Mouse (Mus musculus): ENCODE data around the gene Slc17a5. TPM values are rescaled to one million over a fixed set of nuclear protein-coding genes. Genes with fewer than 3 reads are reported as not detected.

The Slc17a5 gene
- polyA plus RNA-seq, 1 experiment, result 14.0 TPM

DNA sequence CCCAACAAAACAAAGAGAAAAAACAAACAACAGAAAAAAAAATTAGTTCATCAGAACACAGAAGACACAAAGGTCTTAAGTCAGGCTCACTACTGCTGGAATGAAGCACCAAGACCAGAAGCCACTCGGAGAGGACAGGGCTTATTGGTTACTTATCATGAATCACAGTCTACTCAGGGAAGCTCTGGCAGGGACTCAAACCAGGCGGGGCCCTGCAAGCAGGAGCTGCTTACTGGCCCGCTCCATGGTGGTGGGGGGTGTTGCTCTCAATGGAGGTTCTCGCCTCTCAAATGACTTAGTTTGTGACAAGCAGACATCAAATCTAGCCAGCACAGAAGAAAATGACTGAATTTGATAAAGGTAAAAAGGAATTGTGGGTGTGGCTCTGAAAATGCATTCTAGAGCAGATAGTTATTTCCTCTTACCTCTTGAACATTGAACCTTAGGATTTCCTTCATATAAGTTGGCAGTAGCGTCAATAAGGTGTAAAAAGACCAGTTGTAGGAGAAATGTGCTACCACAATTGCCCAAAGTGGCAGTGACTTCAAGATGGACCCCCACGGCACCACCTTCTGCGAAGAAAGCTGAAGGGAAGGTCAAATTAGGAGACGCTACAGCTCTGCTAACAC is 29.1 kb downstream of the Slc17a5 start:
- no peak for DNase-seq
- no peak overlapping the region for H3K27ac ChIP-seq (ENCODE audit: insufficient read depth, low read length)
- H3K27me3 ChIP-seq (ENCODE audit: control insufficient read depth, insufficient read depth, low read length), result no peaks in the 10 kb centered on the region
- no peak overlapping the region for H3K4me3 ChIP-seq (replicated peaks; ENCODE audit: insufficient read depth, low read depth, low read length)
- no peaks in the 10 kb centered on the region for H3K4me1 ChIP-seq (ENCODE audit: control insufficient read depth, insufficient read depth, low read length)
- 71% methylated on average over 8 of the region's 8 CpGs for WGBS
- no peak for TF ChIP-seq POLR2A (IDR thresholded peaks at IDR 0.05; ENCODE audit: borderline replicate concordance, insufficient read depth, low read length)
- TF ChIP-seq CTCF (IDR thresholded peaks at IDR 0.05; ENCODE audit: borderline replicate concordance, insufficient read depth, low read depth, low read length), result no peak

DNA sequence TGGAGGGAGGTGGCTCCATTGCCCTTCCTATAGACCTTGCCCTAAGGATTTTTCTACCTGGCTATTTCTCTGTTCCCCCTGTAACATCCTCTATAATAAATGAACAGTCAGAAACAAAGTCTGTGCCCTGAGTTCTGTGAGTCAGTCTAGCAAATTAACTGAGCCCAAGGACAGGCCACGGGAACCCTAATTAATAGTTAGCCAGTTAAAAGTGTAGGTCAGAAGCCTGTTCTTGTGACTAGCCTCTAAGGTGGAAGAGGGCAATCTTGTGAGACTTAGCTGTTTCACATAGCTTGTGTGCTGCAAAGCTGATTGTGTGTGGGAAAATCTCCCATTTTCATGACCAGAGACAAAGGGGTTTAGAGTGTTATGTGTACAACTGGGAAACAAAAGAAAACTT is 30.8 kb downstream of the Slc17a5 start:
- WGBS, result 94% methylated on average over 1 of the region's 1 CpGs
- no peak for TF ChIP-seq POLR2A (IDR thresholded peaks at IDR 0.05; ENCODE audit: borderline replicate concordance, insufficient read depth, low read length)
- TF ChIP-seq CTCF (IDR thresholded peaks at IDR 0.05; ENCODE audit: borderline replicate concordance, insufficient read depth, low read depth, low read length), result no peak
- Histone ChIP-seq H3K27me3 (ENCODE audit: control insufficient read depth, insufficient read depth, low read length) (no peaks in the 10 kb centered on the region), H3K4me3 (replicated peaks; ENCODE audit: insufficient read depth, low read depth, low read length) (no peak overlapping the region), H3K27ac (ENCODE audit: insufficient read depth, low read length) (no peak overlapping the region), H3K4me1 (ENCODE audit: control insufficient read depth, insufficient read depth, low read length) (no peaks in the 10 kb centered on the region)
- no peak for DNase-seq

DNA sequence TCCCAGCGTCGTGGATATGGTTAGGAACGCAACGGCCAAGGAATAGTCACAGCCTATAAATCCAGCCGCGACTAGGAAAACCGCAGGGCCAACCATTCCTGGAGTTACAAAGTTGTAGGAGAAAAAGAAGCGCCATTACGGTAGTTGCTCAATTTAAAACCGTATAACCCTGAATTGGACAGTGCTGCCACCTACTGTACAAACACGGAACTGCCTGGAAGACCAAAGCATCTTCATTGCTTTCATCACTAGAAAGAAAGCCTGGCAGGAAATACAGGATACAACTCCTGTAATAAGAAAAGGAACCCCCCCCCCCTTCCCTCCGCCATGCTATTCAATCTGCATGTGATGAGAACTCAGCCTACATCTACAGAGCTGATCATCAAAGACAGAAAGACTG is 34.9 kb downstream of the Slc17a5 start:
- WGBS, result 43% methylated on average over 12 of the region's 12 CpGs
- peak; percentile 53 to 81 for DNase-seq
- Histone ChIP-seq H3K4me3 (replicated peaks; ENCODE audit: insufficient read depth, low read depth, low read length) (no peak overlapping the region), H3K27me3 (ENCODE audit: control insufficient read depth, insufficient read depth, low read length) (no peaks in the 10 kb centered on the region), H3K27ac (ENCODE audit: insufficient read depth, low read length) (no peak overlapping the region), H3K4me1 (ENCODE audit: control insufficient read depth, insufficient read depth, low read length) (no peaks in the 10 kb centered on the region)
- TF ChIP-seq CTCF (IDR thresholded peaks at IDR 0.05; ENCODE audit: borderline replicate concordance, insufficient read depth, low read depth, low read length) (peak; percentile 49; the same call in 1 of the 2 replicates), POLR2A (IDR thresholded peaks at IDR 0.05; ENCODE audit: borderline replicate concordance, insufficient read depth, low read length) (no peak)

DNA sequence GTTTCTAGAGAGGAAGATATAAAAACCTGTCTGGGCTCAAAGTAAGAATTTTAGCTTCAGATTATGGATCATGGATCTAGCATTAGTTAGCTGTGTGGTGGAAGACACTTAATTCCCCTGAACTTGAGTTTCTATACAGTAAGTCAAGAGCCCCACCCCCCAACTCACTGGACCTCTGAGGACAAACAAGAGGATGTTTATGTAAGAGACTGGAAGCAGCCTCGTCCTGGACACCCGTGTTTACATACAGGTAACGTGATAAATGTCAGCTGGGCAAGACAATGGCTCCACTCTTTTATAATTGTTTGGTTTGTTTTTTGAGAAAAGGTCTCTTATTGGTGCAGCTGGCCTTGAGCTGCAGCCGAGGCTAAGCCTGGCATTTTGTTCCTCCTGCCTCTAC is 36.1 kb downstream of the Slc17a5 start:
- 89% methylated on average over 4 of the region's 4 CpGs for WGBS
- TF ChIP-seq POLR2A (IDR thresholded peaks at IDR 0.05; ENCODE audit: borderline replicate concordance, insufficient read depth, low read length) (no peak), CTCF (IDR thresholded peaks at IDR 0.05; ENCODE audit: borderline replicate concordance, insufficient read depth, low read depth, low read length) (no peak)
- no peak for DNase-seq
- Histone ChIP-seq H3K27me3 (ENCODE audit: control insufficient read depth, insufficient read depth, low read length) (no peaks in the 10 kb centered on the region), H3K27ac (ENCODE audit: insufficient read depth, low read length) (no peak overlapping the region), H3K4me3 (replicated peaks; ENCODE audit: insufficient read depth, low read depth, low read length) (no peak overlapping the region), H3K4me1 (ENCODE audit: control insufficient read depth, insufficient read depth, low read length) (no peaks in the 10 kb centered on the region)

DNA sequence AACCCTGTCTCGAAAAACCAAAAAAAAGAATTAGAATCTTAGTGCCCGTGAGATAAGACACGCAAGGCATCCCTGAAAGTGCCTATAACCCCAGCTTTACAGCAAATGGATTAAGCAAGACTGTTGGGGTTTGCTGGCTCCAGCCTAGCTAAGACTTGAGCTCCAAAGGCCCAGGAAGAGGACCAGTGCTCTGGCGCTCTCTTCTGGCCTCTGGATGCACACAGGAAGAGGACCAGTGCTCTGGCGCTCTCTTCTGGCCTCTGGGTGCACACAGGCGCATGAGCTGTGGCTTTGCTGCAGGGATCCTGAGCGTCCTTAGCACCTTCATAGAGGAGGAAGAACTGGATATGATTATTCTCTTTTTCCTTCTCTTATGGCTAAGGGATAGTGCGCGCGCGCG is 40.1 kb downstream of the Slc17a5 start:
- no peak for DNase-seq
- Histone ChIP-seq H3K27me3 (ENCODE audit: control insufficient read depth, insufficient read depth, low read length) (no peaks in the 10 kb centered on the region), H3K27ac (ENCODE audit: insufficient read depth, low read length) (no peak overlapping the region), H3K4me1 (ENCODE audit: control insufficient read depth, insufficient read depth, low read length) (no peaks in the 10 kb centered on the region), H3K4me3 (replicated peaks; ENCODE audit: insufficient read depth, low read depth, low read length) (no peak overlapping the region)
- TF ChIP-seq POLR2A (IDR thresholded peaks at IDR 0.05; ENCODE audit: borderline replicate concordance, insufficient read depth, low read length) (no peak), CTCF (IDR thresholded peaks at IDR 0.05; ENCODE audit: borderline replicate concordance, insufficient read depth, low read depth, low read length) (no peak; the same call in 1 of the 2 replicates)
- WGBS, result 94% methylated on average over 12 of the region's 12 CpGs

DNA sequence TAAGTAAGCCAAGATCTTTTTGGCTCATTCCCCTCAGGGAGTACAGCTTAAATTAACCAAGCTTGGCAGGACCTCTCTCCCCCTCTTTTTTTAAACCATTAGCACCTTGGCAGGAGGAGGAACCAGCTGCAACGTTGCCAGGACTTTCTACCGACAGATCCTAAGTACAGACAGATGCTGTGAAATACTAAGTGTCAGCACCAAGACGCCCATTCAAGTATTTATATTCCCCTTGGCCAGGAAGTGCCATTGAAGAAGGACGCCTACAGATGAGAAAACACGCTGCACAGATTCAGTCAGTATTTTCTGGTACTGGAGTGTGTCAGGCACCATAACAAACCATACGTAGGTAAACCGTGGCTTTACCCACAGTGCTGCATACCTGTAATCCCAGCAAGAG is 40.9 kb downstream of the Slc17a5 start:
- 40% methylated on average over 7 of the region's 7 CpGs for WGBS
- H3K4me1 ChIP-seq (ENCODE audit: control insufficient read depth, insufficient read depth, low read length), result no peaks in the 10 kb centered on the region
- H3K4me3 ChIP-seq (replicated peaks; ENCODE audit: insufficient read depth, low read depth, low read length), result no peak overlapping the region
- TF ChIP-seq POLR2A (IDR thresholded peaks at IDR 0.05; ENCODE audit: borderline replicate concordance, insufficient read depth, low read length), result no peak
- TF ChIP-seq CTCF (IDR thresholded peaks at IDR 0.05; ENCODE audit: borderline replicate concordance, insufficient read depth, low read depth, low read length), result no peak
- no peak overlapping the region for H3K27ac ChIP-seq (ENCODE audit: insufficient read depth, low read length)
- no peak for DNase-seq
- no peaks in the 10 kb centered on the region for H3K27me3 ChIP-seq (ENCODE audit: control insufficient read depth, insufficient read depth, low read length)

DNA sequence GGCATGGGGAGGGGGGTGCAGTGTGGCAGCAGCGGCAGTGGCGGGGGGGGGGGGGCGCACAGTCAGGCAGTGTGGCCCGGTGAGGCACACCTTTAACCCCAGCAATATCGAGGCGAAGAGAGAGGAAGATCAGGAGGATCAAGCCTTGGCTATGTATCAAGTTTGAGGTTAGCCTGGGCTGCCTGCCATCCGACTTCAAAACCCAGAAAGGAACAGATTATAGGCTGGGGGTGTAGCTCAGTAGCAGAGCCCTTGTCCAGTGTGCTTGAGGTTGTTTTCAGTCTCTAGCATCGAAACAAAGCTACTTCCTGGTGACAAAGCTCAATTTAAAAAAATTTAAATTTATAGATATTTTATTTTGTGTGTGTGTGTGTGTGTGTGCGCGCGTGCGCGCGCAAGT is 46.1 kb downstream of the Slc17a5 start:
- Histone ChIP-seq H3K4me3 (replicated peaks; ENCODE audit: insufficient read depth, low read depth, low read length) (no peak overlapping the region), H3K27me3 (ENCODE audit: control insufficient read depth, insufficient read depth, low read length) (no peaks in the 10 kb centered on the region), H3K4me1 (ENCODE audit: control insufficient read depth, insufficient read depth, low read length) (peaks cover under 1% of the 10 kb centered on the region; the same call in 1 of the 2 replicates), H3K27ac (ENCODE audit: insufficient read depth, low read length) (no peak overlapping the region)
- 85% methylated on average over 14 of the region's 14 CpGs for WGBS
- TF ChIP-seq POLR2A (IDR thresholded peaks at IDR 0.05; ENCODE audit: borderline replicate concordance, insufficient read depth, low read length) (no peak), CTCF (IDR thresholded peaks at IDR 0.05; ENCODE audit: borderline replicate concordance, insufficient read depth, low read depth, low read length) (no peak)
- DNase-seq, result no peak

DNA sequence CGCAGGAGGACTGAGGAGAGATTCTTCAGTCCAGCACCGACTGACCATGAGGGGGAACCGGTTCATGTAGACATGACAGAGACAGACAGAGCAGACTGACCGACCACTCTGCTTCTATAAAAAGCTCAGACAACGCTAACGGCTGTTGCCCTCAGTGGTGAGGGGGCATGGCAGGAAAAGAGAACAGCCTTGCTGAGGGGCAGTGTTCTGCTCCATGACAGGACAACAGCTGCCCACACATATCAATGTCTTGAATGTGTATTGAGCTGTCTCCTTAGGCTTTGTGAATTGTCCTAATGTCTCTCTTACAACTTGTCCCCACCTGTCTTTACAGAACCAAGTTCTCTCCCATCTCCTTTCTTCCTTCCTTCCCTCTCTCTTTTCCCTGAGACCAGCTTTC is 49.4 kb downstream of the Slc17a5 start:
- TF ChIP-seq POLR2A (IDR thresholded peaks at IDR 0.05; ENCODE audit: borderline replicate concordance, insufficient read depth, low read length) (no peak), CTCF (IDR thresholded peaks at IDR 0.05; ENCODE audit: borderline replicate concordance, insufficient read depth, low read depth, low read length) (no peak)
- 79% methylated on average over 6 of the region's 6 CpGs for WGBS
- Histone ChIP-seq H3K4me1 (ENCODE audit: control insufficient read depth, insufficient read depth, low read length) (peaks cover 3% of the 10 kb centered on the region), H3K4me3 (replicated peaks; ENCODE audit: insufficient read depth, low read depth, low read length) (no peak overlapping the region), H3K27ac (ENCODE audit: insufficient read depth, low read length) (no peak overlapping the region), H3K27me3 (ENCODE audit: control insufficient read depth, insufficient read depth, low read length) (no peaks in the 10 kb centered on the region)
- no peak for DNase-seq
